Mouse (Mus musculus): Measurements from ENCODE around the gene Gng7.

Gng7 gene

DNA sequence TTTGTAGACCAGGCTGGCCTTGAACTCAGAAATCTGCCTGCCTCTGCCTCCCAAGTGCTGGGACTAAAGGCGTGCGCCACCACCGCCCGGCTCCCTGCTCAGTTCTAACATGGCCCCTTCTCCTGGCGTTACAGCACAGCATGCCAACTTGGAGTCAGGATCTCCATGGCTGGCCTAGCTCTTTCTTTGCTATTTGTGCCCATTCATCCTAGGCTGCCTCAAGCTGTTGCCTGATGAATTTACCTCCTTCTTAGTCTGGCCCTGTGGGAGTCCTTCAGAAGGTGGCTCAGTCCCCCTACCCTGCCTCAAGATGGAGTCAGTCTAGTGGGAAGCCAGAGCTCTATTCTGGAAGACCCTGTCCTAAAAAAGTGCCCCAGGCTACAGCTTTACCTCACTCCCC is 12.1 kb upstream of the Gng7 start:
- in situ Hi-C loops (cut with MboI; ENCODE audit: low sequenced_read_pairs): no loop called here

GRCm38 (mm10) chr10:81025639-81026275 is 11.0 kb upstream of the Gng7 start, which contains the start of gene Diras1:
TSS of gene Diras1 (minus strand) at chr10:81025662.
- in situ Hi-C loops (cut with MboI; ENCODE audit: low sequenced_read_pairs): no loop called here

DNA sequence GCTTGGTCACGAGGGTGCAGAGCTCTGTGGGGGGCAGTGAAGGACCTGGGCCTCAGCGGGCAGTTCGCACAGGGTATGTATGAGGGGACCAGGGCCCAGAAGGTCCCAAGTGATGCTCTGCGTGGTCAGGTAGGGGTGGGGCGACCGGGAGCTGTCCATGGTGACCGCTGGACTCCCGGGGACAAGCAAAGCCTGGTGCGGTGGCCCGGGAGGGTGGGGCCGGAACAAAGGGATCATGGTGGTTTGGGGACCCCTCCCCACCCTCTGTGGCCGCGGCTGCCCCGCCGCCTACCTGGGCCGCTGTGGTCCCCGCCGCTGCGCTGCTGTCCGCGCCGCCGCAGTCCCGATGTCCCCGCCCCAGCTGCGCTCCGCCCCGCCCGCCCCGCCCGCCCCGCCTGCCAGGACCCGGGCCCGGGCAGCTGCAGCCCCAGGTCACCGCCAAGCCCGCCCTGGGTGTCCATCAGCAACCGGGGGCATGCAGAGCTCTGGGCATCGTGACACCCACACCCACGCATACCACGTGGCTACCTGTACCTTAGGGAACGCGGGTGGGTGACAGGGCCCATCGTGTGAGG is 10.4 kb upstream of the Gng7 start:
- in situ Hi-C loops (cut with MboI; ENCODE audit: low sequenced_read_pairs): no loop called here

DNA sequence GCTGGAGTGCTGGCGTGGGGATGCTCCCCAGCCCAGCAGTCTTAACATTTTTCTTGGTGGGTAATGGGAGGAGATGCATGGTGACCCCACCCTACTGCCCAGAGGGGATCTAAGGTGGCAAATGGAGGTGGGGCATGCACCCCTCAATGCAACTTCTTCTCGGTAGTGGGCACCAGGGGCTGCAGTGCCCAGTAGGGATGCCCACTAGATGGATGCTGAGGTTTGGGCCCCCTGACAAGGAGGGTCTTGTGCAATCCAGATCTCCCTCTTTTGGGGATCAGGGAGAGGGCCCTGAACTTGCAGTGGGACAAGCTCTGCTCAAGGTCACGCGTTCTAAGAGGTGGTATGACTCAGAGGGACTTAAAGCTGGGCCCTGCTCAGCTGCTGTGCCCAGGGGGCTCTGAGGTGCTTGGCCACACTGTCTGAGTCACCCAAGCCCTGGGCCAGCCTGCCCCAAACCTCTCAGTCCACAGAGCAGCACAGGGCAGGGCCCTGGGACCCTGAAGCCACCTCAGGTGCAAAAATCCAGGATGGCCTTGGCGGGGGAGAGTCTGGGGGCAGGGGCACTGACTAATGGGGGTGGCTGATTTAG is 9.7 kb upstream of the Gng7 start:
- in situ Hi-C loops (cut with MboI; ENCODE audit: low sequenced_read_pairs): no loop called here

GRCm38 (mm10) chr10:81022744-81023143 is 8.0 kb upstream of the Gng7 start:
- in situ Hi-C loops (cut with MboI; ENCODE audit: low sequenced_read_pairs): no loop called here

- in situ Hi-C loops (cut with MboI; ENCODE audit: low sequenced_read_pairs): no loop called here
These were observed 6.9 kb upstream of the Gng7 start for GRCm38 (mm10) chr10:81021547-81022110.

- in situ Hi-C loops (cut with MboI; ENCODE audit: low sequenced_read_pairs): no loop called here
These were observed 5.5 kb upstream of the Gng7 start for GRCm38 (mm10) chr10:81020207-81020606.

DNA sequence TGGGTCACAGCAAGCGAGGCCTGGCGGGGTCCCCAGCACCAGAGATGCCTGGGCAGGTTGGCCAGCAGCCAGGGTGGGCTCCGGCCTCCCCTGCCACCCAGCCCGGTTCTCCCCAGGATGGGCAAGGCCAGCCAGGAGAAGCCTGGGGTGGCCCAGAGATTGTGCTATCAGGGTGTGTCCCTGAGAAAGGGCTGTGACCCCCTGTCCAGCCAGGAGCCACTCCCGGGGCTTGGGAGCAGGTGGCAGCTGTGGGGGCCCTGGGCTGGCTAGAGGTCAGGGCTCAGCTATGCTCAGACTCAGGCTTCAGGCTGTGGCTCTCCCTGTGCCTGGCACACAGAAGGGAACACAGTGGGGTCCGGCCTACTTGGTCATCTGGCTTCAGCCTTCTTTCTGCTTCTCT is 4.9 kb upstream of the Gng7 start:
- in situ Hi-C loops (cut with MboI; ENCODE audit: low sequenced_read_pairs): no loop called here

- in situ Hi-C loops (cut with MboI; ENCODE audit: low sequenced_read_pairs): no loop called here
These were observed 3.6 kb upstream of the Gng7 start for GRCm38 (mm10) chr10:81018326-81018725.

GRCm38 (mm10) chr10:81016645-81017044 is 1.9 kb upstream of the Gng7 start:
- in situ Hi-C loops (cut with MboI; ENCODE audit: low sequenced_read_pairs): no loop called here

GRCm38 (mm10) chr10:81015666-81016065 is 921 bp upstream of the Gng7 start:
- in situ Hi-C loops (cut with MboI; ENCODE audit: low sequenced_read_pairs): no loop called here

- in situ Hi-C loops (cut with MboI; ENCODE audit: low sequenced_read_pairs): no loop called here
These were observed 3.9 kb downstream of the Gng7 start for GRCm38 (mm10) chr10:81010851-81011250.

GRCm38 (mm10) chr10:81007240-81007639 is 7.5 kb downstream of the Gng7 start:
- in situ Hi-C loops (cut with MboI; ENCODE audit: low sequenced_read_pairs): no loop called here

- in situ Hi-C loops (cut with MboI; ENCODE audit: low sequenced_read_pairs): no loop called here
These were observed 8.6 kb downstream of the Gng7 start for GRCm38 (mm10) chr10:81006005-81006677.

DNA sequence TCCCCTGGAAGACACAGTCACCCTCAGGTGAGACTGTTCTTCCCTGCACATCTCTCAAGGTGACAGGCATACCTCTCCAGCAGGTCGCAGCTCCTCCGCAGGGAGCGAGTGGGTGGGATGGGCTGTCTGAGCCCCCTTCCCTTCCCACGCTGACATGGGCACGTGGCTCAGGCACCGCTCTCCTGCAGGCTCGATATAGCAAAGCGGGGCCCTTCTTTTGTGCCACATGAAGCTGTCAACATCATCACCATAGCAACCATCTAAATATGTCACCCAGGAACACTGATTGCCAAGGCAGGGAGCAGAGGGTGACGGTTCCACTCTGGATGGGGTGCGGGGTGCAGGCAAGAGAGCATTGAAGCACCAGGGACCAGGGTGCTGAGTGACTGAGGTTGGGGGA is 13.6 kb downstream of the Gng7 start:
- in situ Hi-C loops (cut with MboI; ENCODE audit: low sequenced_read_pairs): no loop called here

DNA sequence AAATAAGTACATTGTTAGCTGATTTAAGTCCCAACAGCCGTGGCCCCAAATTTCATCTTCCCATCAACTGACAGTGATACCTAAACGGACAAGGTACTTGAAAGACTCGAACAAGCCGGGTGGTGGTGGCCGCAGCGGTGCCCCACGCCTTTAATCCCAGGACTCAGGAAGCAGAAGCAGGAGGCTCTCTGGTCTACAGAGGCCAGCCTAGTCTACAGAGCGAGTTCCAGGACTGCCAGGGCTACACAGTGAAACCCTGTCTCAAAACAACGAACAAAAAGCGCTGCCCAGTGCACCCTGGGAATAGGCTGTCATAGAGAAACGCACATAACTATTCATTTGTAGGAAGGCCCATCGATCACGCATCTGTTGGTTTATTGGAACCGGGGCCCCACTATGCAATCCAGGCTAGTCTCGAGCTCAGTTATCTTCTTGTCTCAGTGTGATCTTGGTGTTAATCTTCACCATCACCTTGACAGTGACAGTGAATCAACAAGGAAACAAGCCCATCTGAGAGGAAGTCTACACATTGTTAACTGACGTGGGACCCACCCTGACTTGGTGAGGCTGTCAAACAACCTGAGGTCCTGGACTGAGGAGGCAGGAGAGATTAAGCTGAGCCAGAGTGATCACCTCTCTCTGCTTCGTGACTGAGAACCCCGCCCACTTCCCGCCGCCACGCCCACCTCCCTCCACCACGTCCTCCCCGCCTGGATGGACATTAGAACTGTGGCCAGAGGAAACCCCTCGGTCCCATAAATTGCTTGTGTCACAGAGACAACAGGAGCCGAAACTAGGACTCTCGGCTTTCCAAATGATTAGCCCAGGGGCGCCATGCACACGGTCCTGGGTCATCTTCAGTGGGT is 14.3 kb downstream of the Gng7 start:
- in situ Hi-C loops (cut with MboI; ENCODE audit: low sequenced_read_pairs): no loop called here

DNA sequence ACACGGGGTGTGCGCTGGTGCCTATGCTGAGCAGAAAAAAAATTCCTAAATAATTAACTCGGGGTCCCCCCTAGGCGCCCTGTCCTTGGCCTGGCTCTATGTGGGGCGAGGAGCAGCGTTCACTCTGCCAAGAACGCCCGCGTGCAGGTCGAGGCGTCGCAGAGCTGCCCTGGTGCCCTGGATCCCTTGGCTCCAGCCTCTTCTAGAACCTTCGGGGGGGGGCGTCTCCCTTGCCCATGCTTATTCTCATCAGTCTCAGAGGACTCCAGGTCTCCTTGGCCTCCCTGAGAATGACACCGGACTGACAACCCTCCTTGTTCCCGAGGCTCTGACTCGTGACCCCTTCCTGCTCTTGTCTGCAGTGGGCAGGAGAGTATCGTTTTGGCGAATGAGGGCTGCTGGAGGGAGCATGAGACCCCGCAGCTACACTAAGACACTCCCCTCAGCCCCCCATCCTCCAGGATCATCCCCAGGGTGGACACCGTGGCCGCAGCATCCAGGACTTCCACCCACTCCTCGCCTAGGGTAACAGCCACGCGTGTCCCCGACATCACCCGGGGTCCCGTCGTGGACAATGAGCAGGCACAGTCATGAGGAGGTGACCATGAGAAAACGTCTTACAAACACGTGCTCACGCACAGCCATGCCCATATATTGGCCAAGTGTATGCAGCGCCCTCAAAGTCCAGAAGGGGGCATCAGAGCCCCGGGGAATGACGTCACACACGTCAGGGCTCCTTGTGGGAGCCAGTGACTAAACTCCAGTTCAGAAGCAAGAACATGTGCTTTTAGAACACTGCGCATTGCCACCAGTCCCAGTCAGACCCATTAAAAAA is 15.2 kb downstream of the Gng7 start:
- in situ Hi-C loops (cut with MboI; ENCODE audit: low sequenced_read_pairs): loop anchor here (5.0 kb wide), 1 partner anchor 72 kb away; no protein-coding TSS in a partner anchor

DNA sequence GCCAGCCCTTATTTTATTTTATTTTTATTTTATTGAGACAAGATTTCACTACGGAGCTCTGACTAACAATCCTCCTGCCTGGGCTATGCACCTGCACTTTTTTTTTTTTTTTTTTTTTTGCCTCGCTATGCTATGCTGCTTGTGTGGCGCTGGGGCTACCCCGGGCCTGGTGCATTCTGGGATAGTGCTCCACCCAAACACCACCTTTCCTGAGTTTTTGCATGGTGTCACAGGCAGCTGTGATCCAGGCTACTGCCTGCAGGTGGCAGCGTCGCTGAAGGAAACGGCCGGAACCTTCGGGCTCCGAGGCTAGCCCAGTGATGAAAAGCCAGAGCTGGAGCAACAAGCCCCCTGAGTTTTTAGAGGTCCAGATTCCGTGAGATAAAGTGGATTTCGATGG is 16.0 kb downstream of the Gng7 start:
- in situ Hi-C loops (cut with MboI; ENCODE audit: low sequenced_read_pairs): loop anchor here (5.0 kb wide), 1 partner anchor 71 kb away; no protein-coding TSS in a partner anchor

DNA sequence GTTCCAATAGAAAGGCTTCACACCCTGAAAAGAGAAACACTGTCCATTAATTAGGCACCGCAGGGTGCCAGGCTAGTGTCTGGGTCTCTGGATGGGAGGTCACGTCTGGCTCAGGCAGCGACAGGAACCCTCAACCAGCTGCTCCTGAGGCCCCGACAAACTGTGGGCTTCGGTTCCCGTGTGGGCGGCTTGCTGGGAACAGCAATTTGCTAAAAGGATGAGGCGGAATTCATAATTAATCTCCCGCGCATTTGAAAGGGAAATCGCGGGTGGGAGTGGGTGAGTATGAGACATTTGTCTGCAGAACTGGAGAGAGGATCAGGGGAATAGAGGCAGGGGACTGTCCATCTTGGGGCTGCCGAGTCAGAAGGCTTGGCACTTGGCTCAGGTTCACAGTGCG is 16.7 kb downstream of the Gng7 start:
- in situ Hi-C loops (cut with MboI; ENCODE audit: low sequenced_read_pairs): loop anchor here (5.0 kb wide), 1 partner anchor 71 kb away; no protein-coding TSS in a partner anchor

GRCm38 (mm10) chr10:80997332-80997731 is 17.4 kb downstream of the Gng7 start:
- in situ Hi-C loops (cut with MboI; ENCODE audit: low sequenced_read_pairs): loop anchor here (5.0 kb wide), 1 partner anchor 70 kb away; no protein-coding TSS in a partner anchor

Data from CH12F3 (cell line).